ENCODE assay signal across 30 mouse cellular contexts in the genomic region with DNA sequence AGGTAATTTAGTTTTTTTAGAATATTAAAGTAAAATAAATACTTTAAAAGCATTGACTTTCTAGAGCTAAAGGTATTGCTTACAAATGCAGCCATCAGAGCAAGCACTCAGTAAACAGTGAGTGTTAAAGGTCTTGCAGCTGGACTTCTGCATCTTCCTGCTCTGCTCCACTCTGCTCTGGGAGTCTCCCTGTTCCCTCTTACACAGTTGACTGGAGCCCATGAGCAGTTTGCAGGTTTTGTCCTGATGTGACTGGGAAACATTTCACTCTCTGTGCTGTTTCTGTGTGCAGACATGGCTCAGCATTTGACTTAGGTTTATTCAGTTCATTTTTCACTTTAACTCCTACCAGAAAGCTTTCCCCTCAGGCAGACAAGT. TPM values are rescaled to one million over a fixed set of nuclear protein-coding genes. Genes with fewer than 3 reads are reported as not detected.
"Had no signal": no experiment of that assay in that cellular context is flagged by ENCODE, and none has a peak within 500 bp of the region (broad histone marks: within the 10 kb centered on the region; RNA-seq: fewer than 3 reads in every experiment).

No protein-coding gene starts in this region.

- DNase-seq: layer of hippocampus, adult 9-11 months; liver, embryonic 13.5 days; lung, adult 2 months; lung, postnatal 14 days; lung, postnatal 4 days; midbrain, embryonic 14.5 days; thymus, adult 2 months; thymus, postnatal 14 days had no signal

- H3K4me3 ChIP-seq: layer of hippocampus, adult 2 months; limb, embryonic 12.5 days; limb, embryonic 15.5 days; liver, embryonic 13.5 days had no signal

- H3K4me2 ChIP-seq: limb, embryonic 12.5 days; limb, embryonic 15.5 days; liver, embryonic 13.5 days; midbrain, embryonic 11.5 days had no signal

- H3K27me3 ChIP-seq: limb, embryonic 12.5 days; limb, embryonic 15.5 days; liver, embryonic 13.5 days had no signal

- H3K9ac ChIP-seq: limb, embryonic 12.5 days; limb, embryonic 15.5 days; liver, embryonic 13.5 days had no signal

- H3K27ac ChIP-seq: hindbrain, postnatal 0 days; layer of hippocampus, adult 2 months; limb, embryonic 12.5 days; limb, embryonic 15.5 days; liver, embryonic 13.5 days; stomach, postnatal 0 days had no signal

- H3K36me3 ChIP-seq: limb, embryonic 12.5 days; limb, embryonic 15.5 days; liver, embryonic 13.5 days had no signal

- H3K4me1 ChIP-seq: limb, embryonic 12.5 days; limb, embryonic 15.5 days; liver, embryonic 13.5 days had no signal

- ATAC-seq: hindbrain, postnatal 0 days; inflammation-experienced regulatory T-cells, adult 6 months; intestine, embryonic 16.5 days had no signal

- H3K9me3 ChIP-seq: limb, embryonic 12.5 days; limb, embryonic 15.5 days; liver, embryonic 13.5 days had no signal

RNA-seq across cellular contexts. Expression of gene Tmem229a, which starts 45.4 kb away (rescaled TPM):
- total RNA-seq: megakaryocyte progenitor cell, adult 5-6 weeks; megakaryocyte-erythroid progenitor cell, adult 5-6 weeks had no signal

RNA-seq across cellular contexts. Expression of gene Hyal5, which starts 52.9 kb away (rescaled TPM):
- total RNA-seq: hindbrain, postnatal 0 days; layer of hippocampus, adult 2 months; layer of hippocampus, postnatal 25 days; left cerebral cortex, adult 18-20 months; left cerebral cortex, postnatal 10 days; left cerebral cortex, postnatal 36 days; megakaryocyte progenitor cell, adult 5-6 weeks; megakaryocyte-erythroid progenitor cell, adult 5-6 weeks; midbrain, postnatal 0 days had no signal
- polyA plus RNA-seq: hindbrain, postnatal 0 days; inflammation-experienced regulatory T-cells, adult 6 months; large intestine, adult 2 months; limb, embryonic 12.5 days; limb, embryonic 15.5 days; liver, embryonic 13.5 days; lung, adult 2 months; lung, embryonic 16.5 days; midbrain, embryonic 11.5 days; midbrain, embryonic 14.5 days; midbrain, postnatal 0 days; neural tube, embryonic 11.5 days; neural tube, embryonic 14.5 days; small intestine, adult 2 months; spleen, adult 2 months; stomach, embryonic 14.5 days; stomach, postnatal 0 days; thymus, adult 2 months had no signal
